Mouse (Mus musculus) megakaryocyte, embryonic 14.5 days (primary cell): ENCODE data around the gene Gnao1.

ENCODE experiments used
- FLI1 ChIP-seq: IDR thresholded peaks from 2 replicates; pipeline ENCODE4 v1.6.1; 2012; ENCODE audit warnings: low read length, inconsistent platforms, mixed read lengths
- GATA1 ChIP-seq: IDR thresholded peaks from 3 replicates; pipeline ENCODE4 v1.6.1; 2012; ENCODE audit warnings: mixed read lengths, low read length, inconsistent platforms, borderline replicate concordance

GRCm38 (mm10) chr8:93852087-93852645 lies 42.4 kb downstream of the Gnao1 start:
- no peak for TF ChIP-seq GATA1
- TF ChIP-seq FLI1: no peak
